Mouse (Mus musculus): ENCODE measurements around the gene Rhebl1. TPM values are rescaled to one million over a fixed set of nuclear protein-coding genes. Genes with fewer than 3 reads are reported as not detected.

Rhebl1 gene
- total RNA-seq, 1 experiment from 2014 or later = 6.2 TPM

- ATAC-seq (replicated peaks in 1 of 2; ENCODE audit: insufficient read depth in 1 of 2, low FRiP score in 2 of 2, low TSS enrichment in 1 of 2, low read depth in 1 of 2, poor library complexity in 2 of 2, severe bottlenecking in 2 of 2) = peak; percentile 98 to 99
Observed at GRCm38 (mm10) chr15:98917538-98918498, 23.5 kb upstream of the Rhebl1 start, which contains the start of gene Lmbr1l. Lmbr1l (minus strand) TSS chr15:98918231.

GRCm38 (mm10) chr15:98917091-98917490 lies 22.8 kb upstream of the Rhebl1 start:
- no peak for ATAC-seq (replicated peaks in 1 of 2; ENCODE audit: insufficient read depth in 1 of 2, low FRiP score in 2 of 2, low TSS enrichment in 1 of 2, low read depth in 1 of 2, poor library complexity in 2 of 2, severe bottlenecking in 2 of 2)

- no peak for ATAC-seq (replicated peaks in 1 of 2; ENCODE audit: insufficient read depth in 1 of 2, low FRiP score in 2 of 2, low TSS enrichment in 1 of 2, low read depth in 1 of 2, poor library complexity in 2 of 2, severe bottlenecking in 2 of 2)
Observed at GRCm38 (mm10) chr15:98916016-98916415, 21.7 kb upstream of the Rhebl1 start.

GRCm38 (mm10) chr15:98914903-98915302 lies 20.6 kb upstream of the Rhebl1 start:
- no peak for ATAC-seq (replicated peaks in 1 of 2; ENCODE audit: insufficient read depth in 1 of 2, low FRiP score in 2 of 2, low TSS enrichment in 1 of 2, low read depth in 1 of 2, poor library complexity in 2 of 2, severe bottlenecking in 2 of 2)

GRCm38 (mm10) chr15:98904692-98905091 lies 10.4 kb upstream of the Rhebl1 start:
- peak in 1 of 2 experiments; percentile 42; a peak in 1 of 4 replicates for ATAC-seq (replicated peaks in 1 of 2; ENCODE audit: insufficient read depth in 1 of 2, low FRiP score in 2 of 2, low TSS enrichment in 1 of 2, low read depth in 1 of 2, poor library complexity in 2 of 2, severe bottlenecking in 2 of 2)

- no peak for ATAC-seq (replicated peaks in 1 of 2; ENCODE audit: insufficient read depth in 1 of 2, low FRiP score in 2 of 2, low TSS enrichment in 1 of 2, low read depth in 1 of 2, poor library complexity in 2 of 2, severe bottlenecking in 2 of 2)
Observed at GRCm38 (mm10) chr15:98902600-98902999, 8.3 kb upstream of the Rhebl1 start.

GRCm38 (mm10) chr15:98901530-98901929 lies 7.2 kb upstream of the Rhebl1 start:
- no peak for ATAC-seq (replicated peaks in 1 of 2; ENCODE audit: insufficient read depth in 1 of 2, low FRiP score in 2 of 2, low TSS enrichment in 1 of 2, low read depth in 1 of 2, poor library complexity in 2 of 2, severe bottlenecking in 2 of 2)

- 0 out of 4 replicates have a peak, but pooled peaks of 1 of the 2 experiments have one; percentile 8 for ATAC-seq (replicated peaks in 1 of 2; ENCODE audit: insufficient read depth in 1 of 2, low FRiP score in 2 of 2, low TSS enrichment in 1 of 2, low read depth in 1 of 2, poor library complexity in 2 of 2, severe bottlenecking in 2 of 2)
Observed at GRCm38 (mm10) chr15:98897928-98898800, 3.8 kb upstream of the Rhebl1 start, which contains the start of gene Dhh. Dhh (minus strand) TSS chr15:98898540.

GRCm38 (mm10) chr15:98897495-98897894 lies 3.2 kb upstream of the Rhebl1 start:
- no peak for ATAC-seq (replicated peaks in 1 of 2; ENCODE audit: insufficient read depth in 1 of 2, low FRiP score in 2 of 2, low TSS enrichment in 1 of 2, low read depth in 1 of 2, poor library complexity in 2 of 2, severe bottlenecking in 2 of 2)

GRCm38 (mm10) chr15:98895635-98896589 lies 1.6 kb upstream of the Rhebl1 start:
- ATAC-seq (replicated peaks in 1 of 2; ENCODE audit: insufficient read depth in 1 of 2, low FRiP score in 2 of 2, low TSS enrichment in 1 of 2, low read depth in 1 of 2, poor library complexity in 2 of 2, severe bottlenecking in 2 of 2) = no peak

GRCm38 (mm10) chr15:98894746-98895634 lies 650 bp upstream of the Rhebl1 start:
- ATAC-seq (replicated peaks in 1 of 2; ENCODE audit: insufficient read depth in 1 of 2, low FRiP score in 2 of 2, low TSS enrichment in 1 of 2, low read depth in 1 of 2, poor library complexity in 2 of 2, severe bottlenecking in 2 of 2) = no peak

GRCm38 (mm10) chr15:98893036-98893435 lies 1.3 kb downstream of the Rhebl1 start:
- ATAC-seq (replicated peaks in 1 of 2; ENCODE audit: insufficient read depth in 1 of 2, low FRiP score in 2 of 2, low TSS enrichment in 1 of 2, low read depth in 1 of 2, poor library complexity in 2 of 2, severe bottlenecking in 2 of 2) = no peak

- peak; percentile 85 to 90 for ATAC-seq (replicated peaks in 1 of 2; ENCODE audit: insufficient read depth in 1 of 2, low FRiP score in 2 of 2, low TSS enrichment in 1 of 2, low read depth in 1 of 2, poor library complexity in 2 of 2, severe bottlenecking in 2 of 2)
Observed at GRCm38 (mm10) chr15:98891907-98892606, 2.3 kb downstream of the Rhebl1 start.

- ATAC-seq (replicated peaks in 1 of 2; ENCODE audit: insufficient read depth in 1 of 2, low FRiP score in 2 of 2, low TSS enrichment in 1 of 2, low read depth in 1 of 2, poor library complexity in 2 of 2, severe bottlenecking in 2 of 2) = no peak
Observed at GRCm38 (mm10) chr15:98891198-98891742, 3.1 kb downstream of the Rhebl1 start.

- no peak for ATAC-seq (replicated peaks in 1 of 2; ENCODE audit: insufficient read depth in 1 of 2, low FRiP score in 2 of 2, low TSS enrichment in 1 of 2, low read depth in 1 of 2, poor library complexity in 2 of 2, severe bottlenecking in 2 of 2)
Observed at GRCm38 (mm10) chr15:98887526-98887925, 6.8 kb downstream of the Rhebl1 start.
